ENCODE assay signal across 10 mouse cellular contexts in the genomic region with DNA sequence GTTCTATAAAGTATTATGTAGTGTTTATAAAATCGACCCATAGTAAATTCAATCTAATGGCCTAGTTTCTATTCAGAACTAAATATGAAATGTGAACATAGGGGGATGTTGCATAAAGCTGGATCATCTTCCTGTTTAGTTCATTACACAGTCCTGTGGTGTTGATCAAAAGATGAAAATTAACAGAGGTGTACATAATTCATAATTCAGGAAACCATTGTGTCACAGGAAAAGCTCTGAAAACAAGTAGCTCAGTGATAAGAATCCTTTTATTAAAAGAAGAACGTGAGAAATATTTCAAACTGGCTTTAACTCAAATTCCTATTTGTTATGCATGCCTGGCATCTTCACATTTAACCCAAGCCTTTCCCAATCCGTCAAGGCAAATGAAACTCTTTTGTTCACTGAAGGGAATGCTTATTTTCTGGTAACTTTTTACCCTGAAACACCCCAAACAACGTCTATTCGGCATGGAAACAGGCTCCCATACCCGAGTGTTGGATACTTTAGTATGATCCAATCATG.
DNase-seq lines count a peak whose midpoint lies in the region; ATAC-seq and TF ChIP-seq lines count a peak whose summit lies in the region.
"Had no signal": no experiment of that assay in that cellular context is flagged by ENCODE, and none has a peak within 500 bp of the region (broad histone marks: within the 10 kb centered on the region; RNA-seq: fewer than 3 reads in every experiment).

No protein-coding gene starts in this region.

- ATAC-seq in heart, embryonic 14.5 days (ENCODE audit: insufficient number of reproducible peaks, insufficient read depth, low FRiP score, low read depth) = no peak
- no peak for ATAC-seq in lung, embryonic 16.5 days (ENCODE audit: low read depth)
- peak; percentile 15; the same call in 1 of the 2 replicates for ATAC-seq in heart, postnatal 0 days (ENCODE audit: insufficient read depth, low read depth)
- no peak for ATAC-seq in neural tube, embryonic 14.5 days (ENCODE audit: low read depth)

- H3K9ac ChIP-seq in heart, embryonic 14.5 days (ENCODE audit: low read length) = peak overlapping the region; percentile 70
- H3K9ac ChIP-seq in lung, embryonic 16.5 days (ENCODE audit: low read length) = no peak overlapping the region
- peak overlapping the region; percentile 50 for H3K9ac ChIP-seq in heart, postnatal 0 days (replicated peaks; ENCODE audit: low read depth, low read length)
- H3K9ac ChIP-seq in neural tube, embryonic 14.5 days (replicated peaks; ENCODE audit: low read depth, low read length) = no peak overlapping the region
- H3K9ac ChIP-seq: limb, embryonic 15.5 days; neural tube, embryonic 12.5 days had no signal

- 18% methylated on average over 6 of the region's 6 CpGs for WGBS in heart, embryonic 14.5 days
- WGBS in lung, embryonic 16.5 days = 43% methylated on average over 6 of the region's 6 CpGs
- 16% methylated on average over 6 of the region's 6 CpGs for WGBS in heart, postnatal 0 days
- 42% methylated on average over 6 of the region's 6 CpGs for WGBS in neural tube, embryonic 14.5 days

- H3K27me3 ChIP-seq in heart, embryonic 14.5 days (ENCODE audit: control insufficient read depth, insufficient read depth, low read length) = no peaks in the 10 kb centered on the region
- no peaks in the 10 kb centered on the region for H3K27me3 ChIP-seq in lung, embryonic 16.5 days (ENCODE audit: control insufficient read depth, insufficient read depth, low read depth, low read length)
- H3K27me3 ChIP-seq in heart, postnatal 0 days (ENCODE audit: control insufficient read depth, insufficient read depth, low read length) = no peaks in the 10 kb centered on the region
- H3K27me3 ChIP-seq in neural tube, embryonic 14.5 days (ENCODE audit: control insufficient read depth, insufficient read depth, low read length) = no peaks in the 10 kb centered on the region
- H3K27me3 ChIP-seq: limb, embryonic 15.5 days; neural tube, embryonic 12.5 days had no signal

- H3K4me2 ChIP-seq in heart, embryonic 14.5 days (ENCODE audit: low read length) = peak overlapping the region; percentile 64
- peak overlapping the region; percentile 42 for H3K4me2 ChIP-seq in lung, embryonic 16.5 days (ENCODE audit: low read depth, low read length)
- H3K4me2 ChIP-seq in heart, postnatal 0 days (ENCODE audit: low read depth, low read length) = peak overlapping the region; percentile 63
- no peak overlapping the region for H3K4me2 ChIP-seq in neural tube, embryonic 14.5 days (ENCODE audit: low read depth, low read length)
- H3K4me2 ChIP-seq: limb, embryonic 15.5 days; neural tube, embryonic 12.5 days had no signal

- H3K27ac ChIP-seq in heart, embryonic 14.5 days (replicated peaks in 1 of 2; ENCODE audit: control insufficient read depth in 1 of 2, insufficient read depth in 1 of 2, low read depth in 2 of 2, low read length in 2 of 2) = peak overlapping the region; percentile 96 to 99
- peak overlapping the region; percentile 28 for H3K27ac ChIP-seq in lung, embryonic 16.5 days (ENCODE audit: low read length)
- peak overlapping the region; percentile 97 for H3K27ac ChIP-seq in heart, postnatal 0 days (ENCODE audit: low read depth)
- H3K27ac ChIP-seq in neural tube, embryonic 14.5 days (ENCODE audit: low read depth, low read length) = 0 out of 2 replicates have a peak overlapping the region, but pooled peaks have one; percentile 34
- H3K27ac ChIP-seq: limb, embryonic 15.5 days; neural tube, embryonic 12.5 days had no signal

- intact Hi-C loops in heart, postnatal 14 days (cut with DNase I) = no loop called here
- intact Hi-C loops in left cerebral cortex, postnatal 25 days (cut with DNase I) = no loop called here

- TF ChIP-seq EP300 in heart, postnatal 0 days (IDR thresholded peaks at IDR 0.05; ENCODE audit: low read depth) = no peak; the same call in 1 of the 2 replicates

- H3K9me3 ChIP-seq in heart, embryonic 14.5 days (ENCODE audit: control insufficient read depth, low read length) = no peaks in the 10 kb centered on the region
- H3K9me3 ChIP-seq in lung, embryonic 16.5 days (ENCODE audit: control insufficient read depth, low read length) = no peaks in the 10 kb centered on the region
- H3K9me3 ChIP-seq in heart, postnatal 0 days (replicated peaks; ENCODE audit: control insufficient read depth, low read length) = no peaks in the 10 kb centered on the region
- H3K9me3 ChIP-seq in neural tube, embryonic 14.5 days (ENCODE audit: control insufficient read depth, low read length) = no peaks in the 10 kb centered on the region
- H3K9me3 ChIP-seq: limb, embryonic 15.5 days; neural tube, embryonic 12.5 days had no signal

- peak overlapping the region; percentile 19 to 25; a peak in 3 of 4 replicates for H3K4me3 ChIP-seq in heart, embryonic 14.5 days (ENCODE audit: control insufficient read depth in 1 of 2, insufficient read depth in 1 of 2, low read depth in 1 of 2, low read length in 2 of 2)
- no peak overlapping the region for H3K4me3 ChIP-seq in lung, embryonic 16.5 days (ENCODE audit: low read length)
- peak overlapping the region; percentile 44 for H3K4me3 ChIP-seq in heart, postnatal 0 days (ENCODE audit: low read depth, low read length)
- H3K4me3 ChIP-seq in neural tube, embryonic 14.5 days (ENCODE audit: low read depth, low read length) = no peak overlapping the region
- H3K4me3 ChIP-seq: limb, embryonic 15.5 days; neural tube, embryonic 12.5 days had no signal

- H3K36me3 ChIP-seq in heart, embryonic 14.5 days (ENCODE audit: control insufficient read depth, insufficient read depth, low read length) = no peaks in the 10 kb centered on the region
- H3K36me3 ChIP-seq in lung, embryonic 16.5 days (ENCODE audit: control insufficient read depth, insufficient read depth, low read length) = no peaks in the 10 kb centered on the region
- H3K36me3 ChIP-seq in heart, postnatal 0 days (replicated peaks; ENCODE audit: control insufficient read depth, insufficient read depth, low read length) = no peaks in the 10 kb centered on the region
- H3K36me3 ChIP-seq in neural tube, embryonic 14.5 days (ENCODE audit: control insufficient read depth, insufficient read depth, low read length) = no peaks in the 10 kb centered on the region
- H3K36me3 ChIP-seq: neural tube, embryonic 12.5 days had no signal

- peaks cover 9 to 40% of the 10 kb centered on the region in 2 experiments for H3K4me1 ChIP-seq in heart, embryonic 14.5 days (ENCODE audit: control insufficient read depth in 2 of 2, insufficient read depth in 2 of 2, low read length in 2 of 2)
- H3K4me1 ChIP-seq in lung, embryonic 16.5 days (replicated peaks; ENCODE audit: control insufficient read depth, insufficient read depth, low read length) = peaks cover 8% of the 10 kb centered on the region
- H3K4me1 ChIP-seq in heart, postnatal 0 days (ENCODE audit: control insufficient read depth, insufficient read depth) = peaks cover 39% of the 10 kb centered on the region
- H3K4me1 ChIP-seq in neural tube, embryonic 14.5 days (ENCODE audit: control insufficient read depth, insufficient read depth, low read length) = peaks cover 7% of the 10 kb centered on the region; the same call in 1 of the 2 replicates

- no peak for TF ChIP-seq CTCF in heart, postnatal 0 days (IDR thresholded peaks at IDR 0.05; ENCODE audit: low read depth)

- DNase-seq in heart, postnatal 14 days = no peak
- DNase-seq in lung, postnatal 25 days (ENCODE audit: low spot score) = no peak
- no peak for DNase-seq in heart, postnatal 0 days (ENCODE audit: low spot score)
- DNase-seq in B cell, adult 2 months = no peak
- DNase-seq in left cerebral cortex, postnatal 25 days (ENCODE audit: low spot score in 2 of 2) = no peak

Comparison
In these comparisons a context has a peak if more than half of its experiments do, and no peak if none do; other contexts are left out.
1. H3K27ac ChIP-seq: peak in every context shown above with its lines; median percentile 98 in heart, embryonic 14.5 days; 97 in heart, postnatal 0 days; 34 in neural tube, embryonic 14.5 days; 28 in lung, embryonic 16.5 days.
2. H3K4me3 ChIP-seq: peak in heart, embryonic 14.5 days (2 of 2) and heart, postnatal 0 days (single experiment); none in lung, embryonic 16.5 days (single experiment) and neural tube, embryonic 14.5 days (single experiment).
3. H3K9ac ChIP-seq: peak in heart, embryonic 14.5 days (single experiment) and heart, postnatal 0 days (single experiment); none in lung, embryonic 16.5 days (single experiment) and neural tube, embryonic 14.5 days (single experiment).